Mouse (Mus musculus): Measurements from ENCODE around the gene Tpcn2.

DNA sequence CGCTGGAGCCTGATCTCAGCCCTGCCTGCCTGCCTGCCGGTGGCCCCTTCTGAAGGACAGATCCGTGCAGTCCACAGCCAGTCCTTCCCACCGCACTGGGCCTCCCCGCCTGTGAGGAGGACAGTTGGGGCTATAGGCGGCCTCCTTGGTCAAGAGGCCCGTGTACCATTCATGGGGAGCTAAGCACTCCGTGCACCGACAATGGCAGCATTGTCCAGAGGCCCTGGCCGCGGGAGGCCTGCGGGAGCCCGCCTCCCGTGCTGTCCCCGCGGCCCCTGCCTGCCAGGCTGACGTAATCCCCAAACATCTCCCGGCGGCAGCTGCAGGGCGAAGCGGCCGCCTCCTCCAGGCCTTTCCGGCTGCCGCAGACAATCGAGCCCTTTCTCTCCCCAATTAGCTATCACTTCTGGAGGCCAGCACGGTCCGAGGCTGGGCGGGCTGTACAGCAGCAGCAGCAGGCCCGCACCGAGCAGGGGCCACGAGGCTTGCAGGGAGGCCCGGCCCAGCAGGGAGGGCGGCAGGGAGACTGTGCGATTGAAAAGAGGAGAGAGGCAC, 77.7 kb downstream of the Tpcn2 start:
- TF ChIP-seq GATA1 (IDR thresholded peaks at IDR 0.05; ENCODE audit: borderline replicate concordance, low read length) (no peak), FLI1 (IDR thresholded peaks at IDR 0.05; ENCODE audit: low read length) (no peak)

Data from megakaryocyte, embryonic 14.5 days (primary cell).